Mouse (Mus musculus): ENCODE results near the gene Gm973.

DNA sequence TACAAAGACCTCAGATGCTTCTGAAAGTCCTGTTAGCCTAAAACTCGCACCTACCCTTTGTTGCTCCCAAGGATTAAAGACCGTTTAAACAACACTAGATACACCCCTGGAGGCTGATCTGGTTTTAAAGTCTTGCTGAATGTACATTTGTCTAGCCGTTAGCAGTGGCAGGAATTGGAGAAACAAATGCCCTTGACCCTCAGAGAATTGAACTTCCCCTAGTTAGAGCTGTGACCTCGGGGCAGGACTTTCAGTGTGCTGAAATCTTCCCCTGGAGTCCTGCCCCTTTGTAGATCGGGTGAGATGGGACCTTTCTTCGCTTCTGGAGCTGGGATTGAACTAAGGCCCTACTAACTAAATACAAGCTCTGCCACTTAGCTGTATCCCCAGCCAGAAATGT is 113.1 kb downstream of the Gm973 start:
- TF ChIP-seq CTCF (IDR thresholded peaks at IDR 0.05; ENCODE audit: control insufficient read depth, insufficient read depth, insufficient replicate concordance, low read depth, low read length): no peak
- no peak for TF ChIP-seq POLR2A (IDR thresholded peaks at IDR 0.05; ENCODE audit: control insufficient read depth, low read depth, low read length)
